Mouse (Mus musculus) kidney, embryonic 14.5 days (tissue): ENCODE measurements at regions not wholly inside any gene's neighbourhood (a gene's known extent, or its start where the extent isn't known, plus 50 kb on each side); places are given as distances from the start of the nearest gene placed in this dataset.
"Not testable (repeated sequence)": the region's sequence is repeated elsewhere in the genome, so short reads cannot be mapped to it uniquely, and the experiment has no call there.

Source experiments
- ATAC-seq: fragments of 200-750 bp; cut with Nextera tagmentation; 2 replicates; pipeline ENCODE4 v1.8.0; 2017; ENCODE audit warnings: moderate number of reproducible peaks, mild to moderate bottlenecking, moderate TSS enrichment, moderate library complexity; ENCODE audit not compliant: low FRiP score, low TSS enrichment
- H3K27ac ChIP-seq: fragments of 300-500 bp; sonication (generic); 2 replicates; pipeline ENCODE4 v1.5.1; 2014; ENCODE audit warnings: low read depth, mild to moderate bottlenecking, low read length, moderate library complexity, mixed read lengths
- H3K27me3 ChIP-seq: fragments of 300-500 bp; sonication (generic); 2 replicates; pipeline ENCODE4 v1.6.1; 2014; ENCODE audit warnings: mild to moderate bottlenecking, low read length; ENCODE audit not compliant: control insufficient read depth, insufficient read depth
- H3K36me3 ChIP-seq: fragments of 300-500 bp; sonication (generic); 2 replicates; pipeline ENCODE4 v1.6.1; 2014; ENCODE audit warnings: low read length, mixed read lengths; ENCODE audit not compliant: control insufficient read depth, insufficient read depth
- H3K4me1 ChIP-seq: fragments of 300-500 bp; sonication (generic); 2 replicates; pipeline ENCODE4 v1.6.1; 2014; ENCODE audit warnings: low read length, mixed read lengths; ENCODE audit not compliant: control insufficient read depth, insufficient read depth
- H3K4me2 ChIP-seq: fragments of 300-500 bp; sonication (generic); replicated peaks from 2 replicates; pipeline ENCODE4 v1.6.1; 2014; ENCODE audit warnings: low read depth, mild to moderate bottlenecking, low read length
- H3K4me3 ChIP-seq: fragments of 300-500 bp; sonication (generic); 2 replicates; pipeline ENCODE4 v1.5.1; 2014; ENCODE audit warnings: mild to moderate bottlenecking, low read length
- H3K9ac ChIP-seq: fragments of 300-500 bp; sonication (generic); 2 replicates; pipeline ENCODE4 v1.6.1; 2014; ENCODE audit warnings: low read depth, mild to moderate bottlenecking, low read length, moderate library complexity
- H3K9me3 ChIP-seq: fragments of 300-500 bp; sonication (generic); 2 replicates; pipeline ENCODE4 v1.6.1; 2016; ENCODE audit warnings: low read length; ENCODE audit not compliant: control insufficient read depth
- WGBS: fragments of 180-500 bp; shearing (Covaris S2); extraction: QIAGEN DNeasy Blood & Tissue Kit; methylation state at CpG from one replicate; pipeline ENCODE4 v1.1.7; 2014; 5-methylcytosine and 5-hydroxymethylcytosine counted together

DNA sequence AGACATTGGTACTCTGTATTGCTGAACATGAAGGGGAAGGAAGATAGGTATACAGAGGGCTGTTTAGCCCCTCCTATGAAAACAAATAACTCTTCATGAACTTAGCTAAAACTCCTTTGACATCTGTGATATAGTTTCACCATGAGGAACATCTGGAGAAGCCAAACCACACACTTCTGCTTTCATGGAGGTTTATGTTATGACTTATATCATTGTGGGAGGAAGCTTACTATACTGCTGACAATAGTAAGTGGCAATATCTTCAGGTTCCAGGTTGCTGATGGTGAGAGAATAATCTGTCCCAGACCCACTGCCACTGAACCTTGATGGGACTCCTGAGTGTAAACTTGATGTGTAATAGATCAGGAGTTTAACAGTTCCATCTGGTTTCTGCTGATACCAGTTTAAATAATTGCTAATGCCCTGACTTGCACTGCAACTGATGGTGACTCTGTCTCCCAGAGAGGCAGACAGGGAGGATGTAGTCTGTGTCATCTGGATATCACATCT is 1168.8 kb upstream of the Tacstd2 start:
- ATAC-seq, H3K27ac ChIP-seq, H3K27me3 ChIP-seq, H3K36me3 ChIP-seq, H3K4me2 ChIP-seq, H3K4me3 ChIP-seq, H3K9ac ChIP-seq, H3K4me1 ChIP-seq, H3K9me3 ChIP-seq: not testable (repeated sequence)

DNA sequence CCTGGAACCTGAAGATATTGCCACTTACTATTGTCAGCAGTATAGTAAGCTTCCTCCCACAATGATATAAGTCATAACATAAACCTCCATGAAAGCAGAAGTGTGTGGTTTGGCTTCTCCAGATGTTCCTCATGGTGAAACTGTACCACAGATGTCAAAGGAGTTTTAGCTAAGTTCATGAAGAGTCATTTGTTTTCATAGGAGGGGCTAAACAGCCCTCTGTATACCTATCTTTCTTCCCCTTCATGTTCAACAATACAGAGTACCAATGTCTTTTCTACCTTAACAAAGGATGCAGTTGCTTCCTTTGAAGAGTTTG is 1145.2 kb upstream of the Tacstd2 start:
- not testable (repeated sequence) for H3K36me3 ChIP-seq, H3K4me2 ChIP-seq, H3K4me3 ChIP-seq, H3K27me3 ChIP-seq, H3K27ac ChIP-seq, ATAC-seq, H3K9me3 ChIP-seq, H3K4me1 ChIP-seq, H3K9ac ChIP-seq

DNA sequence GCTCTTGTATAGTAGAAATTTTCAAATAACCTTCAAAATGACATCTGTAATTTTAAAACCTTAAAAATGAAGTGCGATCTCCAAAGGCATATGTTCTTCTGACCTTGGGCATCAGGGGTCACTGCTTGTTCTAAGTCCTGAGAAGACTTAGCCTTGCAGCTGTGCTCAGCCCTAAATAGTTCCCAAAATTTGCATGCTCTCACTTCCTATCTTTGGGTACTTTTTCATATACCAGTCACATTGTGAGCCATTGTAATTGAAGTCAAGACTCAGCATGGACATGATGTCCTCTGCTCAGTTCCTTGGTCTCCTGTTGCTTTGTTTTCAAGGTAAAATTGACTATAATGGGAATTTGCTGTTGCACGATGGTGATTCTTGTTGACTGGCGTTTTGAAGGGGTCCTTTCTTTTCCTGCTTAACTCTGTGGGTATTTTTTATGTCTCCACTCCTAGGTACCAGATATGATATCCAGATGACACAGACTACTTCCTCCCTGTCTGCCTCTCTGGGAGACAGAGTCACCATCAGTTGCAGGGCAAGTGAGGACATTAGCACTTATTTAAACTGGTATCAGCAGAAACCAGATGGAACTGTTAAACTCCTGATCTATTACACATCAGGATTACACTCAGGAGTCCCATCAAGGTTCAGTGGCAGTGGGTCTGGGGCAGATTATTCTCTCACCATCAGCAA is 1144.6 kb upstream of the Tacstd2 start:
- H3K27ac ChIP-seq: no peak overlapping the region
- no peak overlapping the region for H3K9ac ChIP-seq
- no peak overlapping the region for H3K4me2 ChIP-seq
- 85% methylated on average over 3 of the region's 3 CpGs for WGBS
- no peak for ATAC-seq
- H3K27me3 ChIP-seq: no peaks in the 10 kb centered on the region
- no peaks in the 10 kb centered on the region for H3K36me3 ChIP-seq
- H3K9me3 ChIP-seq: no peaks in the 10 kb centered on the region
- no peaks in the 10 kb centered on the region for H3K4me1 ChIP-seq
- no peak overlapping the region for H3K4me3 ChIP-seq

DNA sequence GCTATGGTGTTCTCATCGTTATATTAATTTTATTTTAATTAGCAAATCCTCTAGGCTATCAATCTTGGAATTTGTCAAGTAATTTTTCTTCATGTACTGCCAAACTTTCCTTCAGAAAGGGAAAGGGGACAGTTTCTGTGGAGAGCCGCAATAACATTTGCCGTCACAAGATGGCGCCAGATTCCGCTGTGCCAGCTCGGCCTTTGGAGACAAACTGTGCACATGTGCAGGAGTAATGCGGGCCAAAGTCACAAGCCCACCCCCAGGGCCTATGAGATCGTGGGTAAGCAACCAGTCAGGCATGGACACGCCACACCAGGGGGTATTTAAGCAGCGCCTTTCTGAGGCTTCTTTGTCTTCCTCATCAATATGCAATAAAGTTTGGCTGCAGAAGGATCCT is 1132.8 kb upstream of the Tacstd2 start:
- not testable (repeated sequence) for H3K36me3 ChIP-seq, H3K27me3 ChIP-seq, H3K4me1 ChIP-seq, H3K4me3 ChIP-seq, H3K27ac ChIP-seq, ATAC-seq, H3K9me3 ChIP-seq, H3K9ac ChIP-seq, H3K4me2 ChIP-seq
- 3% methylated on average over 10 of the region's 10 CpGs for WGBS

DNA sequence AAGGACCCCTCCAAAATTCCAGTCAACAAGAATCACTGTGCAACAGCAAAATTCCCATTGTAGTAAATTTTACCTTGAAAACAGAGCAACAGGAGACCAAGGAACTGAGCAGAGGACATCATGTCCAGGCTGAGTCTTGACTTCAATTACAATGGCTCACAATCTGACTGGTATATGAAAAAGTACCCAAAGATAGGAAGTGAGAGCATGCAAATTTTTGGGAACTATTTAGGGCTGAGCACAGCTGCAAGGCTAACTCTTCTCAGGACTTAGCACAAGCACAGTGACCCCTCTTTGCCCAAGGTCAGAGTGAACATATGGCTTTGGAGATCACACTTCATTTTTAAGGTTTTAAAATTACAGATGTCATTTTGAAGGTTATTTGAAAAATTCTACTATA is 1096.7 kb upstream of the Tacstd2 start:
- H3K27ac ChIP-seq, H3K4me2 ChIP-seq, H3K4me3 ChIP-seq, H3K9ac ChIP-seq, ATAC-seq, H3K36me3 ChIP-seq, H3K9me3 ChIP-seq, H3K4me1 ChIP-seq, H3K27me3 ChIP-seq: not testable (repeated sequence)

DNA sequence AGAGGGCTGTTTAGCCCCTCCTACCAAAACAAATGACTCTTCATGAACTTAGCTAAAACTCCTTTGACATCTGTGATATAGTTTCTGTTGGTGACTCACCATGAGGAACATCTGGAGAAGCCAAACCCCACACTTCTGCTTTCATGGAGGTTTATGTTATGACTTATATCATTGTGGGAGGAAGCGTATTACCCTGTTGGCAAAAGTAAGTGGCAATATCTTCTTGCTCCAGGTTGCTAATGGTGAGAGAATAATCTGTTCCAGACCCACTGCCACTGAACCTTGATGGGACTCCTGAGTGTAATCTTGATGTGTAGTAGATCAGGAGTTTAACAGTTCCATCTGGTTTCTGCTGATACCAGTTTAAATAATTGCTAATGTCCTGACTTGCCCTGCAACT is 1096.2 kb upstream of the Tacstd2 start:
- no peak for ATAC-seq
- no peaks in the 10 kb centered on the region for H3K27me3 ChIP-seq
- WGBS: 90% methylated on average over 1 of the region's 1 CpGs

DNA sequence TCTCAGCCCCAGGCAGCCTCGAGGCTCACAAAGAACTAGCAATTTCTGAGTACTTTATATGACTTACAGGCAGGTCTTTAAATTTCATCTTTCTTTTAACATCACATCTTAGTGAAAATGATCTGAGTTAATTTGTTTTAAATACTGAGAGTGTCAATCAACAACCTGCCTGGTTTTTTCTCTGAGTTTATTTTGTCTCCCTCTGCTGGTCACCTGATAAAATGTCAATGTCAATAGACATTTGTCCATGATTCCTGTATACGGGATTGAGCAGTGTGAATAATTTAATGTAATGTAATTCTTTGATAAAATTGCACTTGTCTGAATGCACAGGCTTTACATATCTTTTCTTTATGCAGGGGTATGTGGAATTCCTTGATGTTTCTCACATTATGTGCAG is 1070.4 kb upstream of the Tacstd2 start:
- Histone ChIP-seq H3K9me3 (no peaks in the 10 kb centered on the region), H3K4me1 (no peaks in the 10 kb centered on the region), H3K27me3 (no peaks in the 10 kb centered on the region), H3K4me3 (no peak overlapping the region), H3K4me2 (no peak overlapping the region), H3K36me3 (no peaks in the 10 kb centered on the region), H3K27ac (no peak overlapping the region), H3K9ac (no peak overlapping the region)
- WGBS: 67% methylated on average over 2 of the region's 2 CpGs
- ATAC-seq: no peak

More for the DNA sequence above, 1096.2 kb upstream of the Tacstd2 start:
- Histone ChIP-seq H3K9ac (no peak overlapping the region), H3K4me2 (no peak overlapping the region), H3K4me3 (no peak overlapping the region), H3K4me1 (no peaks in the 10 kb centered on the region), H3K27ac (no peak overlapping the region), H3K36me3 (no peaks in the 10 kb centered on the region), H3K9me3 (no peaks in the 10 kb centered on the region)
